Mouse (Mus musculus): Measurements from ENCODE around the gene D11Wsu47e.

D11Wsu47e gene

DNA sequence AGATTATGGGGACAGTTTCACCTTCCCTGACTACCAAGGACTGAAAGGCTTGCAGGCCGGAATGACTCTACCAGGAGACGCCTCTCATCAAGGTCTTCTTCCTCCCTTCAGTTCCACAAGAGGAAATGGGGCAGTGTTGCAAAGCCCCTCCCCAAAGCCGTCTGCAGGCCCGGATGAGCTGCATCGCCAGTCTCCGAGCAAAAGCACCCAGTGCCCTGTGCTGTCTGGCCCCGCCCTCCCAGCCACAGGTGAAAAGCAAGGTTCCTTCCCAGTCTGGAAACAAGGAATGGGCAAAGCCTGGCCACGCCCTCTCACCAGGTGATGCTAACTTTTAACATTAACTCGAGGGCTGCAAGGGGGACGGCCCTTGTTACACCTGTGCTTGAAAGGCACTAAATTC lies 17.6 kb upstream of the D11Wsu47e start:
- no peak for DNase-seq (ENCODE audit: low spot score)

- no peak for DNase-seq (ENCODE audit: low spot score)
Observed at GRCm38 (mm10) chr11:113667122-113667521, 17.1 kb upstream of the D11Wsu47e start.

DNA sequence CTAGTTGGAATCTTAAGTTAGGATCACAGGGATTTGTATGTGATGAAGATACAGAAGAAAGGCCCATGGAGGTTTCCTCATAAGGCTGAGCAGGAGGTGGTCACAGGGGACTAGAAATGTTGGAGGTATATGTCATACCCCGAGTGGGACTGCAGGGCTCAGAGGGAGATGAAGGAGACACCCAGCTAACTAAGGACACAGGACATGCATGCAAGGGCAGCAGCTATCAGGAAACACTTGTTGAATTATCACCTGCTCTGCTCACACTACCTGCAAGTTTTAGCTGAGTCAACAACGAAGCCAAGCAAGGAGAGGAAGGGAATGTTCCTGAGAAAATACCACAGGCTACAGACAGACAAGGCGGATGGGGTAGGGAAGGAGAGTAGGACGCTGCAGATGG lies 16.5 kb upstream of the D11Wsu47e start:
- no peak for DNase-seq (ENCODE audit: low spot score)

DNA sequence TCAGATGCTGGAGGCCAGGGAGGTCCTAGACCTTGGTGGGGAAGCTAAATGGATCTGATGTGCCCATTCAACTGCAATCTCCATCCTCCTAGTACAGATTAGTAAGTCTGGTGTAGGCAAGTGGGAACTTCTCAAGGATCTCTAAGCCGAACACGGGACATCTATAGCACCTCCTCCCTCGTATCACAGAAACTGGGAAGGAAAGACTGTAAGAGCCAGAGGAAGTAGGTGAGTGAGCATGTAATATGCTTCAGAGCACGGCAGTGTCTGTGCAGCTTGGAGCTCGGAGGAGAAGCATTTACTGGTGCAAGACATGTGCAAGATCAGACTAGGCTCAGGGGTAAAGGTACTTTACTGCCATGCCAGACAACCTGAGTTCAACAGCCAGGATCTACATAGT lies 15.4 kb upstream of the D11Wsu47e start:
- DNase-seq (ENCODE audit: low spot score): no peak

GRCm38 (mm10) chr11:113669711-113670110 lies 14.5 kb upstream of the D11Wsu47e start:
- no peak for DNase-seq (ENCODE audit: low spot score)

- no peak for DNase-seq (ENCODE audit: low spot score)
Observed at GRCm38 (mm10) chr11:113673614-113674013, 10.6 kb upstream of the D11Wsu47e start.

- no peak for DNase-seq (ENCODE audit: low spot score)
Observed at GRCm38 (mm10) chr11:113674595-113674994, 9.6 kb upstream of the D11Wsu47e start.

GRCm38 (mm10) chr11:113676847-113677246 lies 7.4 kb upstream of the D11Wsu47e start:
- no peak for DNase-seq (ENCODE audit: low spot score)

DNA sequence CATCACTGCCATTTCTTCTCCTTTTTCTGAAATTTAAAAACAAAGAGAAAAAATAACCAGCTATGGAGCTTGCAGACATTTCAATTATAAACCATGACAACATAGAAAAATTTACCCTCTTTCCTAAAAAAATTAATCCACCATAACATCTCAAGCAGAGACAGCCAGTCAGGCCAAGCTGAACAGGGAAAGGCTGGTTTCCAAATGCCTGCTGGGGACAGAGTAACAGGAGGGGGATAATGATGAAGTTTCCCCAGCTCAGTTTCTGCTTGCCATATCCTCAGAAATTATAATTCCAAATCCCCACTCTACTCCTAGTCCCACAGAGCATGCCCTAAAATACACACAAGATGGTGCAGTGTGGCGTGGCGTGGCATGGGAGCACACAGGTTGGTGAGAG lies 6.8 kb upstream of the D11Wsu47e start:
- no peak for DNase-seq (ENCODE audit: low spot score)

DNA sequence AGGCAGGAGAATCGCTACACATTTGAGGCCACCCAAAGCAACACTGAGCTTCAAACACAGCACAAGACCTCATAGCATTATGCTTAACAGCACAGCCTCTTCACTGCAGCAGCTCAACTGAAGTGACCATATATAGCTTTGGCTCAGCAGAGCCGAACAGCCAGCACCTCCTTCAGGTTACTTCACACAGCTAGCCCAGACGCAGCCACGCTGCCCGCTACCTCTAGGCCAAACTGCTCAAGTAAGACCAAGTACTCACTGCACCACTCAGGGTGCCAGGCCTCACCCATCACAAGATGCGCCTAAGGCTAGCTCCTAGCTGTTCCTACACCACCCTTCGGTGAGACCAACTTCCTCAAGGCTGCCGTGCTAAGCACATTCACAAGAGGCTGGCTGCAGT lies 5.8 kb upstream of the D11Wsu47e start:
- no peak for DNase-seq (ENCODE audit: low spot score)

DNA sequence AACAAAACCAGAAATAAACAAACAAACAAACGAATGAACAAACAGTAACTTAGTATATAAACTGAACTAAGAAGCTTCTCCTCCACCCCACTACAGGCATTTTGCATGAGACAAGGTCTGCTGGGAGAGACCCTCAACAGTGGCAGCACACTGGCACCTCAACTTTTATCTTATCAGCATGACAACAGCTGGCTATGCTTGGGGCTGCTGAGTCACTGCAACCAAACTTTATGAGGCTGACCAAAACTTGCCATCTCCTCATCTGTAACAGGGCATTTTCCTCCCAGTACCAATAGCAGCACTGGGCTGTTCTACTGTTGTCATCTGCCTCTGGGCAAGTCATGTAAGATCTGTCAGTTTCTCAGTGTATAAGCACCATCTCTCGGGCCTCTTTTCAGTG lies 3.3 kb upstream of the D11Wsu47e start:
- no peak for DNase-seq (ENCODE audit: low spot score)

DNA sequence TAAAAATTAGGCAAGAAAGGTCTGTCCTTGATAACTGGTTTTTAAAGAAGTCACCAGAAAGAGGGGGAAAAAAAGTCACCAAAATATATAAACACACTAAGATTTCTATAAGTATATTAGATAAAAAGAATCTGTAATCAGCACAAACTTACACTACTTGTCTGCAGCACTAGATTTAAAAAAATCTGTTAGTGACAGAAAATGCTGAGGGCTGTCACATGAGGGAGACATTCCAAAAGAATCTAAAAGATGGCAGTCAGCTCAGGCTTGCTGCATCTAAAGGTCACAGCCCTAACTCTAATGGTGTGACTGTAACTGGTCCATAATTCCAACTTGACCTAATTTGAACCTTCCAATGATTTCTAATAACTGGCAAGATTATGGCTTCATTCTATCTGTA lies 2.2 kb upstream of the D11Wsu47e start:
- no peak for DNase-seq (ENCODE audit: low spot score)

GRCm38 (mm10) chr11:113682897-113683626 lies 1.1 kb upstream of the D11Wsu47e start:
- DNase-seq (ENCODE audit: low spot score): peak; percentile 70

DNA sequence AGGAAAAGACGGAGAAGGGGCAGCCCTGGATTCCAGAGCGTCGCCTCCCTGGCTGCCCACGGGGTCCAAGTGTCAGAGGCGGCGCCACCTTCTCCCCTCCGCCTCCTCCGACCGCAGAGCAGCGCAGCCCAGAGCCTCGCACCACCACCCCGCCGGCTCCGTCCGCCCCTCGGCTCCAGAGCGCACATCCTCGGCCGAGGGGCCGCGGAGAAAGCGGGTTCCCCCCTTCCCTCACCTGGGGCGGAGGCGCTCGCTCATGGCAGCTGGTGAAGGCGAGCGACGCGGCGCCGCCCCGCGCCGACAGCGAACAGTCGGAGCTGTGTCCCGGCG lies 620 bp upstream of the D11Wsu47e start:
- peak; percentile 12 for DNase-seq (ENCODE audit: low spot score)

GRCm38 (mm10) chr11:113684707-113685426 lies 655 bp downstream of the D11Wsu47e start:
- DNase-seq (ENCODE audit: low spot score): no peak

- no peak for DNase-seq (ENCODE audit: low spot score)
Observed at GRCm38 (mm10) chr11:113687031-113687430, 2.8 kb downstream of the D11Wsu47e start.

DNA sequence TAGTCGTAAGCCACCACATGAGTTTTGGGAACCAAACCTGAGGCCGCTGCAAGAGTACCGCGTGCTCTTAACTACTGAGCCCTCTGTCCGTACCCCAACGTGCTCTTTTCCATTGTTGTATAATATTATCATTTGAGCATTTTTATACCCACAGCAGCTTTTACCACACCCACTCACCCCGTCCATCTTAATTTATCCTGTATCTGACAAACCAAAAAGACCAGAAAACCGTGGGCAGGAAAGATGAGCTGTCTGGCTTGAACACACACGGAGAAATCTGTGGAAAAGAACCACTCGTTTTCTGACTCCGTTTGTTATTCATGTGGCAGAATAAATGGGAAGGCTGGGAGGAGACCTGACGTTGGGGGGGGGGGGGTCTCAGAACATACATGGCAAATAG lies 6.3 kb downstream of the D11Wsu47e start:
- DNase-seq (ENCODE audit: low spot score): no peak

DNA sequence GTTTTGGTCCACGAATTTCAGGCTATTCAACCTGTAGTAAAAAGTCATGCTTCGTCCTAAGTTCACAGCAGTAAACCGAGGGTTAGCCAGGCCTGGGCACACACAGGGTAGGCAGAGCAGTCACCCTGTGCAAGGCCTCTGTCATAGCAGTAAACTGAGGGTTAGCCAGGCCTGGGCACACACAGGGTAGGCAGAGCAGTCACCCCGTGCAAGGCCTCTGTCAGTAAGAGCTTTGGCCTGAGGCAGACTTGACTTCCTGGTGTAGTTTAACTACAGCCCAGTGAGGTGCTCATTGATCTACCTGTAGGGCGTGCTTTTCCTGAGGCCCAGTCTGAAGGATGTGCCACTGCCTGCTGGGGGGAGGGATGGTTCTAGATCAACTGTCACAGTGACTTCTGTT lies 7.1 kb downstream of the D11Wsu47e start:
- DNase-seq (ENCODE audit: low spot score): no peak

- DNase-seq (ENCODE audit: low spot score): no peak
Observed at GRCm38 (mm10) chr11:113691851-113692250, 7.6 kb downstream of the D11Wsu47e start.

DNA sequence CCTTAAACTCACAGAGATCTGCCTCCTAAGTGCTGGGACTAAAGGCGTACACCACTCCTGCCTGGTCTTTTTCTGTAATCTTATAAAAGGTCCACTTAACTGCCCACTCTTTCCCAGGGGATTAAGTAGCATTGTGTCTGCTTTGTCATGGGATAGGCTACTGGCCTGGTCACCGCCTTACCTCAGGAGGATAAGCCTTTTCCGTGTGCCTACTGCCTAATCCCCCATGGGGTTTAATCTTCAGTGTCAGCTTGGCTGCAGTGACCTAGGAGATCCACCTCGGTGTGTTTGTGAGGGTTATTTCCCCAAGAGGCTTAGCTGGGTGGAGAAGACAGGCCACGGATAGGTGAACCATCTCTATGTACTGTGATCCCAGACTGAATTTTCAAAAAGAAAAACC lies 13.4 kb downstream of the D11Wsu47e start:
- DNase-seq (ENCODE audit: low spot score): no peak

DNA sequence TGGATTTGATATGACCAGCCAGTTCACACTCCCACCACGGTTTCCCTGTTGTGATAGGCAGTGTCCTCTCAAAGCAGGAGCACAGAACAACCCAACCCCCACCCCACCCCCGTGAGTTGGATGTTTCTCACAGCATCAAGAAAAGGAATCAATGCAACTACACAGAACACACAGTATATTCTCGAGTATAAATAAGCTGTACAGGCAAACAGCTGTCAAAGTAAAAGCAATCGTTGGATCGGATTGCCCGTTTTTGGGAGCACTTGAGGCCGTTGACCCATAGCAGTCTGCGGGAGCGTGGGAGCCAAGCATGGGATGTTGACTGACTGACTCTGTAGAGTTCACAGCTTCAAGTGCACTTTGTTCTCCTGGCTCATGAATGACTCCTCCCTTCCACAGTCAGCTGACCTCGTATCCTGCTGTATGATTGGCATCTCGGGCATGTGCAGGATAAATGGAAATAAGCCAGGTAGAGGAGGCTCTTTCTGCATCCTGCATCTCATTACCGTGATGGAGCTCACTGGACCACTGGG lies 13.9 kb downstream of the D11Wsu47e start:
- no peak for DNase-seq (ENCODE audit: low spot score)

- DNase-seq (ENCODE audit: low spot score): no peak
Observed at GRCm38 (mm10) chr11:113699643-113700042, 15.4 kb downstream of the D11Wsu47e start.

DNA sequence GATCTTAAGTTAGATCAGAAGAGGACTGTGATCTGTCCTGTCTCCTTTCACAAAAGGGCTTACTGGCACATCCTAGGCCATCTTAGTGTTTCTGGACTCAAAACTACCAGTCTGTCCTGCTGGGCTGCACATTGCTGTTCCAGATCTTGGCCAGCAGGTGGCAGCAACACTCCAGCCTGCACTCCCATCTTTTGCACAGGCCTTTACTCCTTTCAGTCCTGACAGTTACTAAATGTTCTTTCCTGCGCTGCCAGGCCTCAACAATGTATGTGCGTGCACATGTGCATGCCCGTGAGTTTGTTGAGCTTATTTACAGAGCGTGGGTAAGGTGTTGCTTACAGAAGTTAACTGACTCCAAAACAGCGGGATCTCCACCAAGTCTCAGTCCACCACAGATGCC lies 19.5 kb downstream of the D11Wsu47e start:
- no peak for DNase-seq (ENCODE audit: low spot score)

Measured in ovary, adult 18-20 months (tissue).